Mouse (Mus musculus) heart, embryonic 11.5 days (tissue): ENCODE data around the gene Lrrc36. TPM values are rescaled to one million over a fixed set of nuclear protein-coding genes. Genes with fewer than 3 reads are reported as not detected.

Experiments
- ATAC-seq: fragments of 200-750 bp; cut with Nextera tagmentation; replicated peaks from 2 replicates; pipeline ENCODE4 v1.8.0; 2017; ENCODE audit warnings: moderate library complexity; ENCODE audit not compliant: insufficient number of reproducible peaks, low FRiP score, low TSS enrichment
- H3K27ac ChIP-seq: fragments of 300-500 bp; sonication (generic); 2 replicates; pipeline ENCODE4 v1.5.1; 2014; ENCODE audit warnings: mild to moderate bottlenecking, low read depth, low read length
- H3K27me3 ChIP-seq: fragments of 300-500 bp; sonication (generic); 2 replicates; pipeline ENCODE4 v1.6.1; 2014; ENCODE audit warnings: mild to moderate bottlenecking, low read length, mixed read lengths; ENCODE audit not compliant: control insufficient read depth, insufficient read depth
- H3K36me3 ChIP-seq: fragments of 300-500 bp; sonication (generic); 2 replicates; pipeline ENCODE4 v1.6.1; 2014; ENCODE audit warnings: mild to moderate bottlenecking, low read length, moderate library complexity, mixed read lengths; ENCODE audit not compliant: control insufficient read depth, insufficient read depth
- H3K4me1 ChIP-seq: fragments of 300-500 bp; sonication (generic); 2 replicates; pipeline ENCODE4 v1.6.1; 2014; ENCODE audit warnings: low read length; ENCODE audit not compliant: control insufficient read depth, insufficient read depth
- H3K4me2 ChIP-seq: fragments of 300-500 bp; sonication (generic); 2 replicates; pipeline ENCODE4 v1.6.1; 2014; ENCODE audit warnings: mild to moderate bottlenecking, moderate library complexity
- H3K4me3 ChIP-seq: fragments of 300-500 bp; sonication (generic); 2 replicates; pipeline ENCODE4 v1.5.1; 2014; ENCODE audit warnings: low read depth, low read length
- H3K9ac ChIP-seq: fragments of 300-500 bp; sonication (generic); 2 replicates; pipeline ENCODE4 v1.6.1; 2014; ENCODE audit warnings: mild to moderate bottlenecking, low read depth, low read length, moderate library complexity
- H3K9me3 ChIP-seq: fragments of 300-500 bp; sonication (generic); replicated peaks from 2 replicates; pipeline ENCODE4 v1.6.1; 2016; ENCODE audit warnings: low read length; ENCODE audit not compliant: control insufficient read depth
- WGBS: fragments of 180-500 bp; shearing (Covaris S2); extraction: QIAGEN DNeasy Blood & Tissue Kit; methylation state at CpG from one replicate; pipeline ENCODE4 v1.1.7; 2014; ENCODE audit not compliant: insufficient replicate concordance; 5-methylcytosine and 5-hydroxymethylcytosine counted together
- polyA plus RNA-seq: library from polyadenylated mRNA; unstranded; fragments of >200 nt; fragmentation: Nextera tagmentation; extraction: Ambion mirVana; gene quantifications from 2 replicates; pipeline ENCODE4 v1.2.1, GENCODE M21; 2014

Gene Lrrc36
- not detected in 2 replicates for polyA plus RNA-seq

GRCm38 (mm10) chr8:105413391-105413790 is at the start of gene Lrrc36, which contains the start of gene Kctd19:
Gene Lrrc36, plus strand, starts transcription at chr8:105413571.
Gene Kctd19, minus strand, starts transcription at chr8:105413502.
- peaks cover 7% of the 10 kb centered on the region for H3K4me1 ChIP-seq
- no peak for ATAC-seq
- 0 out of 2 replicates have a peak within 1 kb of the TSS, but pooled peaks have one; percentile 36 for H3K9ac ChIP-seq
- H3K27me3 ChIP-seq = peaks cover 24% of the 10 kb centered on the region
- no peak within 1 kb of the TSS for H3K27ac ChIP-seq
- peak within 1 kb of the TSS; percentile 35 for H3K4me3 ChIP-seq
- no peaks in the 10 kb centered on the region for H3K36me3 ChIP-seq
- 1% methylated on average over 34 of the region's 34 CpGs for WGBS
- no peaks in the 10 kb centered on the region for H3K9me3 ChIP-seq
- peak within 1 kb of the TSS; percentile 70 for H3K4me2 ChIP-seq

- 0 out of 2 replicates have a peak, but pooled peaks cover 2% of the 10 kb centered on the region for H3K4me1 ChIP-seq
- ATAC-seq = no peak
- H3K27me3 ChIP-seq = no peaks in the 10 kb centered on the region
- WGBS = 71% methylated on average over 2 of the region's 2 CpGs
- no peak overlapping the region for H3K9ac ChIP-seq
- no peak overlapping the region for H3K4me3 ChIP-seq
- H3K36me3 ChIP-seq = no peaks in the 10 kb centered on the region
- no peak overlapping the region for H3K27ac ChIP-seq
- H3K4me2 ChIP-seq = no peak overlapping the region
- H3K9me3 ChIP-seq = no peaks in the 10 kb centered on the region
These were observed 46.3 kb upstream of the Lrrc36 start for GRCm38 (mm10) chr8:105367107-105367506.

DNA sequence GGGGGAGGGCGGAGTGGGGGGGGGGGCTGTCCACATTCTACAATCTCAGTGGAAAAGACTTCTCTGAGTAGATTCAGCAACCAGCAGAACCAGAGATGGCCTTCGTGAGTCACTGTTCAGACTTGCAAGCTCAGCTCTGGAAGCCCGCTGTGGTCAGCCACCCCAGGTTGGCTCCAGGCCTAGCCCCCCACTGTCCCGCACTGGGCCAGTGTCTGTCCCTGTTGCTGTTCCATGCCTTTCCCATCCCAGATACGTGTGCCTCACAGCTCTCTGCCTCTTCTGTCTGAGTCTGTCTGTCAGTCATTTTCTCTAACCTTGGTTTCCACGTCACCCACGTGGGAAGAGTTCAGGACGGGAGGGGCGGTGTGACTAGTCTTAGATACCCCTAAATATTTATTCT is 40.9 kb upstream of the Lrrc36 start:
- 73% methylated on average over 9 of the region's 9 CpGs for WGBS
- Histone ChIP-seq H3K9ac (no peak overlapping the region), H3K9me3 (no peaks in the 10 kb centered on the region), H3K4me1 (0 out of 2 replicates have a peak, but pooled peaks cover 2% of the 10 kb centered on the region), H3K27ac (no peak overlapping the region), H3K27me3 (peaks cover 3% of the 10 kb centered on the region; the same call in 1 of the 2 replicates), H3K4me3 (no peak overlapping the region), H3K36me3 (no peaks in the 10 kb centered on the region), H3K4me2 (no peak overlapping the region)
- ATAC-seq = no peak

DNA sequence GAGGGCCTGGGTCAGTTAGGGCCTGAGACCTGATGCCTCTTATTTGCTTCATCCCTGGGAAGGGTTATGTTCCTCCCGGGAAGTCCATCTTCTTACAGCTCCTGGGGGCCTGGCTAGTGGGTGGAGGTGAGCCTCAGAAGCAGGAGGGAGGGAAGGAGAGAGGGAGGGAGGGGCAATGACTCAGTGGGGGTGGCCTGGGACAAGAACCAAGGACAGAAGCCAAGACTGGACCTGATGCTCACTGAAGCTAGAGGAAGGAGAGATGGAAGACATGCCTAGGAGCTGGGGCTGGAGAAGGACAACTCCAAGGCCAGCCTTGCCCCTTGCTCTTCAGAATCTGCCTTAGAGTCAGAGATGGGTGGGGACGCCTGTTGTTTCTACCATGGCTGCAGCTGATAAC is 40.3 kb upstream of the Lrrc36 start, which contains the start of gene Plekhg4:
Gene Plekhg4, plus strand, starts transcription at position 243 of the 400 bp plus-strand sequence.
- H3K9ac ChIP-seq = no peak within 1 kb of the TSS
- H3K4me2 ChIP-seq = no peak within 1 kb of the TSS
- peaks cover 4% of the 10 kb centered on the region; the same call in 1 of the 2 replicates for H3K27me3 ChIP-seq
- no peak within 1 kb of the TSS for H3K4me3 ChIP-seq
- 44% methylated on average over 2 of the region's 2 CpGs for WGBS
- no peaks in the 10 kb centered on the region for H3K9me3 ChIP-seq
- no peak within 1 kb of the TSS for H3K27ac ChIP-seq
- 0 out of 2 replicates have a peak, but pooled peaks cover 2% of the 10 kb centered on the region for H3K4me1 ChIP-seq
- no peak for ATAC-seq
- no peaks in the 10 kb centered on the region for H3K36me3 ChIP-seq

DNA sequence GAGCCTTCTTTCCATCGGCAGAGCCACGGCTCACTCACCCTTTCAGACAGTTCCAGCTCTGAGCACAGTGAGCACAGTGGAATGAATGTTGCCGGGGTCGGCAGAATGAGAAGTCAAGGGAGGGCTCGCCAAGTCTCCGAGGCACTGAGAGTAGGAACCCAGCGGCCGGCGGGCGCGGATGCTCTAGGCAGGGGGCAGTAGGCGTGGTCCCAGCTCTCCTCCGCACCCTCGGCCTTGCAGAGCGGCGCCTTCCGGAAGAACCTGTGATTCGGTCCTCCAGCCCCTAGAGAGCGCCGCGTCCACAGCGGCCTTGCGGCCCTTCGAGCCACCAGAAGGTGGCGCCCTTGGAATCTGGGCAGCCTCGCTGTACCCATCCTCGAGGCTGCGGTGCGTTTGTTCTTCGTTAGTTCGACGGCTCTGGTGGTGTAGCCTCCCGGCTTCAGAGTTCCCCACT is 38.8 kb upstream of the Lrrc36 start:
- H3K27ac ChIP-seq = no peak overlapping the region
- WGBS = 26% methylated on average over 33 of the region's 33 CpGs
- no peaks in the 10 kb centered on the region for H3K9me3 ChIP-seq
- H3K4me3 ChIP-seq = peak overlapping the region; percentile 11; the same call in 1 of the 2 replicates
- H3K9ac ChIP-seq = no peak overlapping the region
- peak overlapping the region; percentile 57 for H3K4me2 ChIP-seq
- H3K27me3 ChIP-seq = peaks cover 7% of the 10 kb centered on the region; the same call in 1 of the 2 replicates
- ATAC-seq = no peak
- H3K36me3 ChIP-seq = no peaks in the 10 kb centered on the region
- peaks cover 5% of the 10 kb centered on the region for H3K4me1 ChIP-seq

DNA sequence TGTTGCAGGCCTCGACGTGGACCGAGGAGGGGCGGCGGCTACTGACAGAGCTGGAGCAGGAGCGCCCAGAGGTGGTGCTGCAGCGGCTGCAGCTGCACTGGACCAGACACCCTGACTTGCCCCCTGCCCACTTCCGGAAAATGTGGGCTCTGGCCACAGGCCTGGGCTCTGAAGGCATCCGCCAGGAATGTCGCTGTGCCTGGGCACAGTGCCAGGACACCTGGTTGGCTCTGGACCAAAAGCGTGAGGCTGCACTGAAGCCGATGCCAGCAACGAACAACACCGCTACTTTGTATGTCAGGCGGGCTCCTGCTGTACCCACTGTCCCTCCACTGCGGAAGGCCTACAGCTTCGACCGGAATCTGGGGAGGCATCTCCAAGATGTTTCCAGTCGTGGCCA is 34.7 kb upstream of the Lrrc36 start:
- H3K27ac ChIP-seq = no peak overlapping the region
- peaks cover 5% of the 10 kb centered on the region for H3K4me1 ChIP-seq
- no peak overlapping the region for H3K9ac ChIP-seq
- no peak overlapping the region for H3K4me2 ChIP-seq
- H3K27me3 ChIP-seq = peaks cover 7% of the 10 kb centered on the region; the same call in 1 of the 2 replicates
- no peaks in the 10 kb centered on the region for H3K9me3 ChIP-seq
- WGBS = 55% methylated on average over 19 of the region's 19 CpGs
- no peak for ATAC-seq
- H3K36me3 ChIP-seq = no peaks in the 10 kb centered on the region
- no peak overlapping the region for H3K4me3 ChIP-seq

GRCm38 (mm10) chr8:105380308-105380707 is 33.1 kb upstream of the Lrrc36 start:
- Histone ChIP-seq H3K4me3 (no peak overlapping the region), H3K4me2 (no peak overlapping the region), H3K27ac (no peak overlapping the region), H3K36me3 (no peaks in the 10 kb centered on the region), H3K9me3 (no peaks in the 10 kb centered on the region), H3K27me3 (peaks cover 7% of the 10 kb centered on the region; the same call in 1 of the 2 replicates), H3K9ac (no peak overlapping the region), H3K4me1 (peaks cover 5% of the 10 kb centered on the region)
- WGBS = 78% methylated on average over 12 of the region's 12 CpGs
- ATAC-seq = no peak

DNA sequence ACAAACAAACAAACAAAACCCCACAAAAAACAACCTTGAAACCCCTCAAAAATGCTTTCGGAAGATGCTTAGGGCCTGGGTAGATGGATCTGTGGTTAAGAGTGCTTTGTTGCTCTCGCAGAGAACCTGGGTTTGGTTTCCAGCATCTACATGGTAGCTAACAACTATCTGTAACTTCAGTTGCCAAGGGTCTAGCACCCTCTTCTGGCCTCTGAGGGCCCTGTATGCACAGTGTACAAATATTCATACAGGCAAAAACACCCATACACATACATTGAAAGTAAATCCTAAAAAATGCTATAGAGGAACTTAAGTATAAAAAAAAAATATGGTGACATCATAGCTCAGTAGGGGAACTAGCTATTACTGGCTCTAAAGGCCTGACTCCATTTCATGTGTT is 29.3 kb upstream of the Lrrc36 start:
- Histone ChIP-seq H3K36me3 (no peaks in the 10 kb centered on the region), H3K27me3 (no peaks in the 10 kb centered on the region), H3K27ac (no peak overlapping the region), H3K4me2 (no peak overlapping the region), H3K9me3 (no peaks in the 10 kb centered on the region), H3K4me3 (no peak overlapping the region), H3K4me1 (peaks cover 7% of the 10 kb centered on the region), H3K9ac (no peak overlapping the region)
- 87% methylated on average over 2 of the region's 2 CpGs for WGBS
- ATAC-seq = no peak

- no peaks in the 10 kb centered on the region for H3K36me3 ChIP-seq
- peaks cover 7% of the 10 kb centered on the region for H3K4me1 ChIP-seq
- no peak overlapping the region for H3K27ac ChIP-seq
- H3K27me3 ChIP-seq = peaks cover 5% of the 10 kb centered on the region; the same call in 1 of the 2 replicates
- no peak overlapping the region for H3K4me2 ChIP-seq
- no peaks in the 10 kb centered on the region for H3K9me3 ChIP-seq
- H3K9ac ChIP-seq = no peak overlapping the region
- no peak for ATAC-seq
- no peak overlapping the region for H3K4me3 ChIP-seq
- WGBS = 48% methylated on average over 1 of the region's 1 CpGs
These were observed 26.2 kb upstream of the Lrrc36 start for GRCm38 (mm10) chr8:105387151-105387550.
